Mouse (Mus musculus): Measurements from ENCODE around the gene Polm. TPM values are rescaled to one million over a fixed set of nuclear protein-coding genes. Genes with fewer than 3 reads are reported as not detected.

The Polm gene
- total and polyA plus RNA-seq, 2 experiments from 2014 or later, result 6.2 to 10.7 TPM

DNA sequence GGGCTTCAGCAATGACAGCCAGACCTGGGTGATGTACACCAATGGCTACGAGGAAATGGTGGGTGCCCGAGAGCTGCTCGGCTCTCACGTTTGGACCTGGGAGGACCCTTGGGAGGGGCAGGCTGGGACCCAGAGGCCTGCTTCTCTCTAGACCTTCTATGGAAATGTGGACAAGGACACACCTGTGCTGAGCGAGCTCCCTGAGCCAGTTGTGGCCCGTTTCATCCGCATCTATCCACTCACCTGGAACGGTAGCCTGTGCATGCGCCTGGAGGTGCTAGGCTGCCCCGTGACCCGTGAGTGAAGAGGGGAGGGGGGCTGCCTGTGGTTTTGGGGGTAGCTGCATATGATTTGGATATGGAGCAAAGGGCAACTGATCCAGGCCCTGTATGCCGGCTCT, 30.5 kb upstream of the Polm start:
- 90% methylated on average over 12 of the region's 12 CpGs for WGBS
- no peak for DNase-seq (ENCODE audit: low spot score)
- Histone ChIP-seq H3K4me1 (ENCODE audit: insufficient read depth, low read length) (no peaks in the 10 kb centered on the region), H3K36me3 (ENCODE audit: insufficient read depth, low read length) (peaks cover 28% of the 10 kb centered on the region), H3K4me3 (ENCODE audit: low read depth, low read length) (no peak overlapping the region), H3K9me3 (ENCODE audit: low read length) (no peaks in the 10 kb centered on the region), H3K27ac (ENCODE audit: low read depth, low read length) (no peak overlapping the region), H3K27me3 (ENCODE audit: insufficient read depth, low read length) (no peaks in the 10 kb centered on the region), H3K9ac (replicated peaks; ENCODE audit: low read length, poor library complexity, severe bottlenecking) (no peak overlapping the region), H3K4me2 (ENCODE audit: low read depth, low read length, poor library complexity, severe bottlenecking) (no peak overlapping the region)
- no peak for TF ChIP-seq CTCF (IDR thresholded peaks at IDR 0.05)
- no peak for ATAC-seq (ENCODE audit: low FRiP score)

- no peak overlapping the region for H3K9ac ChIP-seq (replicated peaks; ENCODE audit: low read length, poor library complexity, severe bottlenecking)
- ATAC-seq (ENCODE audit: low FRiP score) (no peak), DNase-seq (ENCODE audit: low spot score) (no peak)
- WGBS, result 84% methylated on average over 2 of the region's 2 CpGs
- H3K4me1 ChIP-seq (ENCODE audit: insufficient read depth, low read length), result no peaks in the 10 kb centered on the region
- H3K4me3 ChIP-seq (ENCODE audit: low read depth, low read length), result no peak overlapping the region
- H3K27ac ChIP-seq (ENCODE audit: low read depth, low read length), result no peak overlapping the region
- H3K27me3 ChIP-seq (ENCODE audit: insufficient read depth, low read length), result peaks cover 6% of the 10 kb centered on the region; the same call in 1 of the 2 replicates
- H3K4me2 ChIP-seq (ENCODE audit: low read depth, low read length, poor library complexity, severe bottlenecking), result no peak overlapping the region
- H3K36me3 ChIP-seq (ENCODE audit: insufficient read depth, low read length), result peaks cover 19% of the 10 kb centered on the region
- H3K9me3 ChIP-seq (ENCODE audit: low read length), result no peaks in the 10 kb centered on the region
- TF ChIP-seq CTCF (IDR thresholded peaks at IDR 0.05), result no peak
Observed at GRCm38 (mm10) chr11:5867196-5867595, 29.4 kb upstream of the Polm start.

- Histone ChIP-seq H3K4me1 (ENCODE audit: insufficient read depth, low read length) (no peaks in the 10 kb centered on the region), H3K27me3 (ENCODE audit: insufficient read depth, low read length) (peaks cover 26% of the 10 kb centered on the region), H3K9ac (replicated peaks; ENCODE audit: low read length, poor library complexity, severe bottlenecking) (no peak overlapping the region), H3K4me3 (ENCODE audit: low read depth, low read length) (peak overlapping the region; percentile 34), H3K4me2 (ENCODE audit: low read depth, low read length, poor library complexity, severe bottlenecking) (peak overlapping the region; percentile 49; the same call in 1 of the 2 replicates), H3K36me3 (ENCODE audit: insufficient read depth, low read length) (no peaks in the 10 kb centered on the region), H3K9me3 (ENCODE audit: low read length) (no peaks in the 10 kb centered on the region), H3K27ac (ENCODE audit: low read depth, low read length) (no peak overlapping the region)
- no peak for ATAC-seq (ENCODE audit: low FRiP score)
- TF ChIP-seq CTCF (IDR thresholded peaks at IDR 0.05), result no peak
- no peak for DNase-seq (ENCODE audit: low spot score)
- 29% methylated on average over 15 of the region's 15 CpGs for WGBS
Observed at GRCm38 (mm10) chr11:5862394-5863105, 24.7 kb upstream of the Polm start.

- Histone ChIP-seq H3K4me3 (ENCODE audit: low read depth, low read length) (peak within 1 kb of the TSS; percentile 34), H3K27me3 (ENCODE audit: insufficient read depth, low read length) (peaks cover 26% of the 10 kb centered on the region), H3K4me1 (ENCODE audit: insufficient read depth, low read length) (no peaks in the 10 kb centered on the region), H3K4me2 (ENCODE audit: low read depth, low read length, poor library complexity, severe bottlenecking) (peak within 1 kb of the TSS; percentile 49), H3K36me3 (ENCODE audit: insufficient read depth, low read length) (no peaks in the 10 kb centered on the region), H3K9me3 (ENCODE audit: low read length) (no peaks in the 10 kb centered on the region), H3K27ac (ENCODE audit: low read depth, low read length) (no peak within 1 kb of the TSS), H3K9ac (replicated peaks; ENCODE audit: low read length, poor library complexity, severe bottlenecking) (no peak within 1 kb of the TSS)
- 0 out of 2 replicates have a peak, but pooled peaks have one; percentile 41 for ATAC-seq (ENCODE audit: low FRiP score)
- DNase-seq (ENCODE audit: low spot score), result peak; percentile 9
- no peak for TF ChIP-seq CTCF (IDR thresholded peaks at IDR 0.05)
- 4% methylated on average over 53 of the region's 59 CpGs for WGBS
Observed at GRCm38 (mm10) chr11:5861678-5862393, 24.0 kb upstream of the Polm start, which contains the start of gene Aebp1. TSS of gene Aebp1 (plus strand) at chr11:5861947.

GRCm38 (mm10) chr11:5860639-5861038, 22.8 kb upstream of the Polm start:
- no peaks in the 10 kb centered on the region for H3K9me3 ChIP-seq (ENCODE audit: low read length)
- no peak overlapping the region for H3K27ac ChIP-seq (ENCODE audit: low read depth, low read length)
- no peak overlapping the region for H3K4me3 ChIP-seq (ENCODE audit: low read depth, low read length)
- no peak for TF ChIP-seq CTCF (IDR thresholded peaks at IDR 0.05)
- H3K4me1 ChIP-seq (ENCODE audit: insufficient read depth, low read length), result no peaks in the 10 kb centered on the region
- no peak for ATAC-seq (ENCODE audit: low FRiP score)
- WGBS, result 59% methylated on average over 6 of the region's 6 CpGs
- no peak overlapping the region for H3K4me2 ChIP-seq (ENCODE audit: low read depth, low read length, poor library complexity, severe bottlenecking)
- H3K9ac ChIP-seq (replicated peaks; ENCODE audit: low read length, poor library complexity, severe bottlenecking), result no peak overlapping the region
- no peak for DNase-seq (ENCODE audit: low spot score)
- no peaks in the 10 kb centered on the region for H3K36me3 ChIP-seq (ENCODE audit: insufficient read depth, low read length)
- peaks cover 26% of the 10 kb centered on the region for H3K27me3 ChIP-seq (ENCODE audit: insufficient read depth, low read length)
